Comparison of ENCODE assay signal across 10 mouse cellular contexts in genomic region chr19:57103360-57103958, GRCm38 (mm10).
DNase-seq lines count a peak whose midpoint lies in the region; ATAC-seq lines count a peak whose summit lies in the region.
"Had no signal": no experiment of that assay in that cellular context is flagged by ENCODE, and none has a peak within 500 bp of the region (broad histone marks: within the 10 kb centered on the region; RNA-seq: fewer than 3 reads in every experiment).

No protein-coding gene starts in this region.

- no peak overlapping the region for H3K4me3 ChIP-seq in kidney, embryonic 15.5 days (replicated peaks)
- H3K4me3 ChIP-seq in intestine, embryonic 15.5 days (replicated peaks), result no peak overlapping the region

- peak; percentile 27 to 34 for DNase-seq in cerebellum, postnatal 25 days
- DNase-seq in cerebellum, adult 9-10 months, result no peak
- no peak for DNase-seq in kidney, adult 11 months
- DNase-seq in NIH3T3 (ENCODE audit: low read depth), result peak; percentile 64
- no peak for DNase-seq in thymus, postnatal 10 days (ENCODE audit: low spot score in 2 of 2)
- DNase-seq in spleen, postnatal 36 days (ENCODE audit: low spot score in 2 of 2), result no peak
- DNase-seq: cerebellum, adult 11 months; right cerebral cortex, postnatal 25 days had no signal

- H3K4me2 ChIP-seq in kidney, embryonic 15.5 days, result no peak overlapping the region
- H3K4me2 ChIP-seq in intestine, embryonic 15.5 days (replicated peaks), result 0 out of 2 replicates have a peak overlapping the region, but pooled peaks have one; percentile 6

- H3K27me3 ChIP-seq in kidney, embryonic 15.5 days, result no peaks in the 10 kb centered on the region
- H3K27me3 ChIP-seq in intestine, embryonic 15.5 days (replicated peaks), result no peaks in the 10 kb centered on the region

- H3K9me3 ChIP-seq in kidney, embryonic 15.5 days (replicated peaks), result no peaks in the 10 kb centered on the region
- H3K9me3 ChIP-seq in intestine, embryonic 15.5 days, result no peaks in the 10 kb centered on the region

- peaks cover 64% of the 10 kb centered on the region for H3K4me1 ChIP-seq in kidney, embryonic 15.5 days
- peaks cover 31% of the 10 kb centered on the region for H3K4me1 ChIP-seq in intestine, embryonic 15.5 days (replicated peaks)

- 36% methylated on average over 4 of the region's 4 CpGs for WGBS in kidney, embryonic 15.5 days
- 35% methylated on average over 4 of the region's 4 CpGs for WGBS in intestine, embryonic 15.5 days

- peak overlapping the region; percentile 83 for H3K27ac ChIP-seq in kidney, embryonic 15.5 days
- peak overlapping the region; percentile 72 for H3K27ac ChIP-seq in intestine, embryonic 15.5 days

- H3K36me3 ChIP-seq in kidney, embryonic 15.5 days, result no peaks in the 10 kb centered on the region
- no peaks in the 10 kb centered on the region for H3K36me3 ChIP-seq in intestine, embryonic 15.5 days

- no peak overlapping the region for H3K9ac ChIP-seq in kidney, embryonic 15.5 days
- no peak overlapping the region for H3K9ac ChIP-seq in intestine, embryonic 15.5 days

- 0 out of 2 replicates have a peak, but pooled peaks have one; percentile 44 for ATAC-seq in kidney, embryonic 15.5 days (replicated peaks; ENCODE audit: low FRiP score)
- peak; percentile 66 for ATAC-seq in intestine, embryonic 15.5 days

Comparison
In these comparisons a context has a peak if more than half of its experiments do, and no peak if none do; other contexts are left out.
1. DNase-seq: peak in cerebellum, postnatal 25 days (2 of 2) and NIH3T3 (single experiment); none in cerebellum, adult 9-10 months (single experiment), kidney, adult 11 months (single experiment), thymus, postnatal 10 days (0 of 2) and spleen, postnatal 36 days (0 of 2).